Mouse (Mus musculus): Measurements from ENCODE around the gene Kat5.

Gene Kat5

DNA sequence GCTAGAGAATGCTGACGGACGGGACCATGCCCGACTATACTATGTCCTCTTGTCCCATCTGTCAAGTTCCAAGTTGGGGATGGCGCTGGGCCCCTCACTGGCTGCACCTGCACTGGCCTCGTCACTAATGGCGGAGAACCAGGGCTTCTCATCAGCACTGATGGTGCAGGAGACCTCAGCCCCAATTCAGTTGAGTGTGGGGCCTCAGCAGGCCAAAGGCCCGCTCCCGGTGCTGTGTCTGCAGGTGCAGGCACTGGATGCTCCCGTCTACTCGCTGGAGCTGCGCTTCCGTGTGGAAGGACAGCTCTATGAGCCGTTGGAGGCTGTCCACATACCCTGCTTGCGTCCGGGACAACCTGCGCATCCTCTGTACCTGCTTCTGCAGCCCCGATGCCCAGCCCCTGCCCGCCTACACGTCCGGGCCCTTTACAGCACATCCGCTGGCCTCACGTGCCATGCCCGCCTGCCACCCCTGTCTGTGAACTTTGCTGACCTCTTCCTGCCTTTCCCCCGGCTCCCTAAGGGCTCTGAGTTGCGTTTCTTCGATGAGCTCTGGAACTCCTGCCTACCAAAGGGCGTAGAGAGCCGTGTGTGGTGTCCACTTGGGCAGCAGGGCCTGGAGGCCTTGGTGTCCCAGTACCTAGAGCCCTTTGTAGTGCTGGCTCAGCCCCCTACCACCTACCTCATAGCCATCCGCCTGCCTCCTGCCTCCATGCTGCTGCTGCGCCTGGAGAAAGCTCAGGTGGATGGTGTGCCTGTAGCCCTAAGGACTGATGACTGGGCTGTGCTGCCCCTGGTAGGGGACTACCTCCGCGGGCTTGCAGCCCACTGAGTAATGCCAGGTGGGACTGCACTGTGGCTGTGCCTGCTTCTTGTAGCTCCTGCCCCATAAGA lies 39.4 kb downstream of the Kat5 start:
- no peak for DNase-seq

- DNase-seq: no peak
These were observed 40.5 kb downstream of the Kat5 start for GRCm38 (mm10) chr19:5569521-5569920.

GRCm38 (mm10) chr19:5568470-5569140 lies 41.4 kb downstream of the Kat5 start:
- DNase-seq: peak; percentile 87

DNA sequence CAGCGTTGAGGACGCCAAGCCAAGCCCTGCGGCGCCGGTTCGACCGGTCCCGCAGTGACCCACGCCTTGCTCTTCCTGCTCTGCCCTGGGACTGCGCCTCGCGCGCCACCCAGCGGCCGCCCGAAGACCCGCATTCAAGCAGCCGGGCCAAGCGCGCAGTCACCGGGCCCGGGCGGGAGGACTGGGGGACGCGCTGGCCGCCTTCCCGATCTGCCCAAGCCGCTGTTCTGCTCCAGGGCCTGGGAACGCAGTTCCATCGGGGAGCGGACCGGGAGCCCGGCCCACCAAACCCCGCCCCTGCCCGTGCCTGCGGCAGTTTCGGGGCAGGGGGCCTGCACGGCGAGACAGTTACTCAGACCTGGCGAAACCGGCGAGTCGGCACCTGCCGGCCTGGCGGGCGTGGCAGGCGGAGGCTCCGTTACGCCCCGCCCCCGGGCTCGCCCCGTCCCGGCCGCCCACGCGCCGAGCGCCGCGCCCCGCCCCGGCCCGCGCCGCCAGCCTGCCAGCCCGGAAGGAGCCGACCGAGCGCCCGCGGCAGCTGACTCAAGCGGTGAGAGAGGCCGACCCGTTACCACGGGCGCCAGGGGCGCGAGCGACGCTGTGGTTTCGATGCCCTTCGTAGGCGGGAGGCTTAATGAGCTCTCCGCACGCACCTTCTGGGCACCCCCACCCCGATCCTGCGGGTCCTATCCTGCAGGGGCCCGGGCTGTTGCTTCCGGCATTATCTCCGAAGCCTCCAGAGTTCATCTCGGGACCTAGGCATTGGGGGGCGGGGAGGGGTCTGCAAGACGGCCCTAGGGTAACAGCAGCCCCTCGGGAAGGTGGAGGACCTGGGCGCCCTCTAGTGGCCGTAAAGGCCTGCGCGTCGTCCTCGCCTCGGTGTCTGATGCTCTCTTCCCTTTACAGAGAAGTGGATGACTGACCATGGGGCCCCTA lies 42.2 kb downstream of the Kat5 start, which contains the start of gene Ap5b1:
Gene Ap5b1, plus strand, starts transcription at position 492 of the 936 bp plus-strand sequence.
- peak; percentile 92 for DNase-seq

GRCm38 (mm10) chr19:5567180-5567533 lies 42.9 kb downstream of the Kat5 start:
- DNase-seq: no peak

DNA sequence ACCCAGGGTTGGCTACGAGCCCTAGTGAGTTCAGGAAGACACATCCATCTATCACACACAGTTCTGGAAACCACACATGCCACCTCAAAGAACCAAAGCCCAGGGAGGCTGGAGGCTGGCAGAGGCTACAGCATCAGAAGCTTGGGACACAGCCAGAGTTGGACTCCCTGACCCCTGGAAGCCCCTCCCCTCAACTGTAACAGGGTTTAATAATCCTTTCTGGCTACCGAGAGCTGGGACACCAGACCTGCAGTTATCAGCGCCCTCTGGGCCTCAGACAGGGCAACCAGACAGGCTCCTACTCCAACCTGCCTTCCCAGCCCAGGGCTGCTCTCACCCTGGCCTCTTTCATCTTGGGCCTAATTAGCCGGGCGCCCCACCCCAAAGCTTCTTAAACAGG lies 43.7 kb downstream of the Kat5 start:
- no peak for DNase-seq

- DNase-seq: no peak
These were observed 47.3 kb downstream of the Kat5 start for GRCm38 (mm10) chr19:5562776-5563175.

DNA sequence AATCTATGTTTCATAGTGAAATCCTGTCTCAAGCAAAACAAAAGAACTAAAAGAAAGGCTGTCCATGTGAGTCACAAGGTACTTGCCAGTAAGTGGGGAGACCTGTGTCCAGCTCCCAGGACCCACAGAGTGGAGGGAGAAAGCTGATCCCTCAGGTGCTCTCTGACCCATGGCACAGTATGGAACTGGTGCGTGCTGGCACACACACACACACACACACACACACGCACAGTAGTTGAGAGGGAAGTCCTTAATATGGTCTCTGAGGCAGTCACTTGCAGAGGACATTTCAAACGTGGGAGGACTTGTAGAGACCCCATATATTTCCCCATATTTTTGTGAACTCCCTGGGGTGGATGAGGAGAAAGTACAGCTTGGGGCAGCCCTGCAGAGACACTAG lies 48.2 kb downstream of the Kat5 start:
- no peak for DNase-seq

DNA sequence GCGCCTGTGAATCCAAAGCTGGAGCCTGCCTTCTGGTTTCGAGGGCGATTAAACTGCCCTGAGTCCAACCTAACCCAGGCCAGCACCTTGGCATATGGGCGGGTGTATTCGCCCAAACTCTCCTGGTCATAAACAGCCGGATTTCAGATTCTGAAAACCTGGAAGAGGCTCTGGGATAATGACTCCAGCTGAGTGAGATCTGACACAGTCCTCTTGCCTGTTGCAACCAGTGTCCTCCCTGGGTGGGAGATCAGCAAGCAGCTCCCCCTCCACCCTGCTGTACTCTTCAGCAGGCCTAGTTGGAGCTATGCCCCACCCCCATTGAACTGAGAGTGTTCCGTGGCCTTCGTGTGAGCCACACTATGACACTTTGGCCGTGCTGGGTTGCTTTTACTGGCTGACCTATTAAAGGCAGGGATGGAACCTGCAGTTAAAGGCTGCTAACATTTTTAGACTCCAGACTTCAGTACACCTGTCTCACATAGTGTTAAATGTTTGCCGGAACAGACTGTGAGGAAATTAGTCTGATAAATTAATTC lies 48.7 kb downstream of the Kat5 start:
- no peak for DNase-seq

- DNase-seq: peak; percentile 84
These were observed 49.5 kb downstream of the Kat5 start, which contains the start of gene Ovol1 for GRCm38 (mm10) chr19:5560457-5561041. Gene Ovol1 (minus strand): TSS chr19:5560646.

- no peak for DNase-seq
These were observed 50.2 kb downstream of the Kat5 start for GRCm38 (mm10) chr19:5559631-5560456.

GRCm38 (mm10) chr19:5559229-5559628 lies 50.8 kb downstream of the Kat5 start:
- no peak for DNase-seq

- DNase-seq: no peak
These were observed 51.3 kb downstream of the Kat5 start for GRCm38 (mm10) chr19:5558770-5559169.

- no peak for DNase-seq
These were observed 51.9 kb downstream of the Kat5 start for GRCm38 (mm10) chr19:5558169-5558568.

DNA sequence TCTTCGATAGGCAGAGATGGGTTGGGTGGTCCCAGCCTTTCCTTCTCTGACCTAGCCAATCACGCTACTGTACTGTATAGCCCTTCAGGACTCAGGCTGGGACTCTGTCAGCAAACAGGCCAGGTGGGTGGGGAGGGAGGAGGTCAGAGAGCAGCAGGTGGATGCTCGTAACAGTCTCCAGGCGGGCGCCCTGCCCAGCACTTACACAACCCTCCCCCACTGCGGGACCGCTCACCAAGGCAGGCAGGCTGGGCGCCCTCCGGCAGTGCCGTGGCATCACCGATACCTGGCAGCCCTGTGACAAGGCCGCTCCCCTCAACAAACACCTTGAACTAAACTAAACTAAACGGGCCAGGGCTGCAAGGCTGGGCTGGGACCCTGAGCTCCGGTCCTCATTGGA lies 55.8 kb downstream of the Kat5 start:
- peak; percentile 76 for DNase-seq

GRCm38 (mm10) chr19:5553802-5554201 lies 56.2 kb downstream of the Kat5 start:
- no peak for DNase-seq

Data from lung, postnatal 36 days (tissue).